Mouse (Mus musculus) forebrain, embryonic 13.5 days (tissue): Measurements from ENCODE around the gene Ccdc97. TPM values are rescaled to one million over a fixed set of nuclear protein-coding genes. Genes with fewer than 3 reads are reported as not detected.
"Not testable (repeated sequence)": the region's sequence is repeated elsewhere in the genome, so short reads cannot be mapped to it uniquely, and the experiment has no call there.

ENCODE experiments used
- ATAC-seq: fragments of 200-750 bp; cut with Nextera tagmentation; 2 replicates; pipeline ENCODE4 v1.8.0; 2017
- H3K27ac ChIP-seq: fragments of 300-500 bp; sonication (generic); 2 replicates; pipeline ENCODE4 v1.5.1; 2015; ENCODE audit warnings: inconsistent platforms, mild to moderate bottlenecking, moderate library complexity
- H3K27me3 ChIP-seq: fragments of 300-500 bp; sonication (generic); 2 replicates; pipeline ENCODE4 v1.6.1; 2015; ENCODE audit warnings: mild to moderate bottlenecking, inconsistent platforms
- H3K36me3 ChIP-seq: fragments of 300-500 bp; sonication (generic); 2 replicates; pipeline ENCODE4 v1.6.1; 2015; ENCODE audit warnings: mild to moderate bottlenecking, inconsistent platforms; ENCODE audit not compliant: poor library complexity, severe bottlenecking
- H3K4me1 ChIP-seq: fragments of 300-500 bp; sonication (generic); 2 replicates; pipeline ENCODE4 v1.6.1; 2015; ENCODE audit warnings: inconsistent platforms
- H3K4me2 ChIP-seq: fragments of 300-500 bp; sonication (generic); 2 replicates; pipeline ENCODE4 v1.6.1; 2015; ENCODE audit warnings: inconsistent platforms, mild to moderate bottlenecking, moderate library complexity
- H3K4me3 ChIP-seq: fragments of 300-500 bp; sonication (generic); 2 replicates; pipeline ENCODE4 v1.5.1; 2015; ENCODE audit warnings: mild to moderate bottlenecking, inconsistent platforms
- H3K9ac ChIP-seq: fragments of 300-500 bp; sonication (generic); 2 replicates; pipeline ENCODE4 v1.6.1; 2015; ENCODE audit warnings: mild to moderate bottlenecking, inconsistent platforms
- H3K9me3 ChIP-seq: fragments of 300-500 bp; sonication (generic); replicated peaks from 2 replicates; pipeline ENCODE4 v1.6.1; 2016; ENCODE audit warnings: inconsistent platforms
- WGBS: fragments of 180-500 bp; shearing (Covaris S2); methylation state at CpG from one replicate; pipeline ENCODE4 v1.1.7; 2015; 5-methylcytosine and 5-hydroxymethylcytosine counted together
- polyA plus RNA-seq: library from polyadenylated mRNA; unstranded; fragments of >200 nt; fragmentation: Nextera tagmentation; extraction: Ambion mirVana; gene quantifications from 2 replicates; pipeline ENCODE4 v1.2.1, GENCODE M21; 2015

The Ccdc97 gene
- polyA plus RNA-seq, 1 experiment from 2014 or later: 26.4 TPM

DNA sequence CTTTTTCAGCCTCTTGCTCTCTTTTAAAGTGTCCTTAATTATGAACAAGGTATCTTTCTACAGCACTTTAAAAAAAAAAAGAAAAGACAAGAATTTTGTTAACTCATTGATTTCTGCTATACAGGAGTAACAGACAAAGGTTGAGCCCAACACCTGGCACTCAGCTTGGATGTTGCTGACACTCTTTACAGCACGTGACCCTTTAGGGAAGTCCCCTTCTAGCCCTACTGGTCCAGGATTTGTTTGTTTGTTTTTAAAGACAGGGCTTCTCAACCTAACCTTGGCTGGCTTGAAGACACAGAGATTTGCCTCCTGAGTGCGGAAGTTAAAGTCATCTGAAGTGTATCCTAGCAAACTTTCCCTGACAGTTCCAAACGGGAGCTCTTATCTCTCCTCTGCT is 28.0 kb upstream of the Ccdc97 start:
- Histone ChIP-seq H3K36me3 (peaks cover 97% of the 10 kb centered on the region), H3K9ac (no peak overlapping the region), H3K4me3 (no peak overlapping the region), H3K27me3 (no peaks in the 10 kb centered on the region), H3K27ac (no peak overlapping the region), H3K9me3 (no peaks in the 10 kb centered on the region), H3K4me2 (no peak overlapping the region), H3K4me1 (peaks cover 9% of the 10 kb centered on the region)
- 89% methylated on average over 3 of the region's 3 CpGs for WGBS
- ATAC-seq: no peak

- Histone ChIP-seq H3K9ac (no peak overlapping the region), H3K4me3 (no peak overlapping the region), H3K4me1 (no peaks in the 10 kb centered on the region), H3K36me3 (peaks cover 99% of the 10 kb centered on the region), H3K4me2 (no peak overlapping the region), H3K9me3 (no peaks in the 10 kb centered on the region), H3K27ac (no peak overlapping the region), H3K27me3 (no peaks in the 10 kb centered on the region)
- 92% methylated on average over 3 of the region's 3 CpGs for WGBS
- ATAC-seq: no peak
Observed at GRCm38 (mm10) chr7:25738277-25738676, 19.4 kb upstream of the Ccdc97 start.

- H3K27me3 ChIP-seq: no peaks in the 10 kb centered on the region
- H3K36me3 ChIP-seq: peaks cover 99% of the 10 kb centered on the region
- H3K4me2 ChIP-seq: no peak overlapping the region
- WGBS: 97% methylated on average over 2 of the region's 2 CpGs
- H3K27ac ChIP-seq: no peak overlapping the region
- no peak for ATAC-seq
- no peaks in the 10 kb centered on the region for H3K9me3 ChIP-seq
- no peak overlapping the region for H3K9ac ChIP-seq
- no peak overlapping the region for H3K4me3 ChIP-seq
- H3K4me1 ChIP-seq: no peaks in the 10 kb centered on the region
Observed at GRCm38 (mm10) chr7:25736920-25737319, 18.0 kb upstream of the Ccdc97 start.

GRCm38 (mm10) chr7:25734991-25735390 is 16.1 kb upstream of the Ccdc97 start:
- H3K4me1 ChIP-seq: no peaks in the 10 kb centered on the region
- no peak overlapping the region for H3K4me2 ChIP-seq
- no peak overlapping the region for H3K9ac ChIP-seq
- no peak for ATAC-seq
- no peaks in the 10 kb centered on the region for H3K27me3 ChIP-seq
- peaks cover 99% of the 10 kb centered on the region for H3K36me3 ChIP-seq
- 78% methylated on average over 4 of the region's 4 CpGs for WGBS
- H3K27ac ChIP-seq: no peak overlapping the region
- H3K4me3 ChIP-seq: no peak overlapping the region
- H3K9me3 ChIP-seq: no peaks in the 10 kb centered on the region

GRCm38 (mm10) chr7:25731294-25732055 is 12.6 kb upstream of the Ccdc97 start:
- no peak overlapping the region for H3K4me3 ChIP-seq
- WGBS: 92% methylated on average over 8 of the region's 8 CpGs
- H3K36me3 ChIP-seq: peaks cover 97% of the 10 kb centered on the region
- no peaks in the 10 kb centered on the region for H3K9me3 ChIP-seq
- no peak overlapping the region for H3K27ac ChIP-seq
- ATAC-seq: no peak
- H3K4me2 ChIP-seq: no peak overlapping the region
- H3K27me3 ChIP-seq: no peaks in the 10 kb centered on the region
- H3K4me1 ChIP-seq: no peaks in the 10 kb centered on the region
- no peak overlapping the region for H3K9ac ChIP-seq

DNA sequence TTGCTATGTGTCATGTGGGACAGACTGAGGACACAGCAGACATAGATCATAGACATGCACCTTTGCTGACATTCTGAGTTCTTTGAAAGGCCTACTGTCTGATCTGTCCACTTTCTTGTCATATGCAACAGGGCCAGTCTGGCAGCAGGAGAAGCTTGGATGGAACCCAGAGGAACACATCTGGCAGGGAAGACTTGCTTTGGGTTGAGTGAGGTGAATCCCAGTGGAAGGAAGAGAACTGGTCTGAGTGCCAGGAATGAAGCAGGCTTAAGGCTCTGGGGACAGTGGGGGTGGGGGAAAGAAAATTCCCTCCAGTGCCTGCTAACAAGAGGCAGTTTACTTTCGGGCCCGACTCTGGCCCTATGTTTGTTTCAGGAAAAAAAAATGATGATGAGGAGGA is 11.0 kb upstream of the Ccdc97 start:
- no peak overlapping the region for H3K27ac ChIP-seq
- 95% methylated on average over 2 of the region's 2 CpGs for WGBS
- H3K9ac ChIP-seq: no peak overlapping the region
- no peaks in the 10 kb centered on the region for H3K27me3 ChIP-seq
- no peak overlapping the region for H3K4me3 ChIP-seq
- no peak for ATAC-seq
- no peak overlapping the region for H3K4me2 ChIP-seq
- no peaks in the 10 kb centered on the region for H3K4me1 ChIP-seq
- no peaks in the 10 kb centered on the region for H3K9me3 ChIP-seq
- H3K36me3 ChIP-seq: peaks cover 97% of the 10 kb centered on the region

DNA sequence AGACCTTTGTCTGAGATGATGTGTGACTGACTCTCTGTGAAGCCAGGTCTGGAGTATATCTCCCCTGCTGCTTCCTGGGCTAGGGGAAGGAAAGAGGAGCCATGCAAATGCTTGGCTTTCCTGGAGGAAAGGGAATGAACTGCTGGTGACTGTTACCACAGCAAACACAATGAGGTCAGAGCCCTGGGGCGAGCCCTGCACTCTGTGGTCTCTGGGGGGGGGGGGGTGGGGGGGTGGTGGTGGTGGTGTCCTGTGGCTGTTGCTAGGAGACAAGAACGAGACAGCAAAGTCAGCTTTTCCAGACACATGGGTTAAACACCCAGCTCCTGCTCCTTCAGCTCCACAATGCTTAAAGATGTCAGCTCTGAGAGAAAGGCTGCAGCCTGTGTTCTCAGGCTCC is 10.5 kb upstream of the Ccdc97 start:
- Histone ChIP-seq H3K4me2 (no peak overlapping the region), H3K9ac (no peak overlapping the region), H3K36me3 (peaks cover 97% of the 10 kb centered on the region), H3K27me3 (no peaks in the 10 kb centered on the region), H3K4me3 (no peak overlapping the region), H3K4me1 (no peaks in the 10 kb centered on the region), H3K27ac (no peak overlapping the region), H3K9me3 (no peaks in the 10 kb centered on the region)
- 60% methylated on average over 2 of the region's 2 CpGs for WGBS
- no peak for ATAC-seq

- no peak for ATAC-seq
- WGBS: 96% methylated on average over 5 of the region's 5 CpGs
- H3K27me3 ChIP-seq: no peaks in the 10 kb centered on the region
Observed at GRCm38 (mm10) chr7:25727800-25728199, 8.9 kb upstream of the Ccdc97 start.

GRCm38 (mm10) chr7:25725886-25726285 is 7.0 kb upstream of the Ccdc97 start:
- ATAC-seq: no peak

More at GRCm38 (mm10) chr7:25727800-25728199, 8.9 kb upstream of the Ccdc97 start:
- Histone ChIP-seq H3K4me3 (no peak overlapping the region), H3K27ac (no peak overlapping the region), H3K4me2 (no peak overlapping the region), H3K9ac (no peak overlapping the region), H3K9me3 (no peaks in the 10 kb centered on the region), H3K36me3 (peaks cover 98% of the 10 kb centered on the region), H3K4me1 (no peaks in the 10 kb centered on the region)

DNA sequence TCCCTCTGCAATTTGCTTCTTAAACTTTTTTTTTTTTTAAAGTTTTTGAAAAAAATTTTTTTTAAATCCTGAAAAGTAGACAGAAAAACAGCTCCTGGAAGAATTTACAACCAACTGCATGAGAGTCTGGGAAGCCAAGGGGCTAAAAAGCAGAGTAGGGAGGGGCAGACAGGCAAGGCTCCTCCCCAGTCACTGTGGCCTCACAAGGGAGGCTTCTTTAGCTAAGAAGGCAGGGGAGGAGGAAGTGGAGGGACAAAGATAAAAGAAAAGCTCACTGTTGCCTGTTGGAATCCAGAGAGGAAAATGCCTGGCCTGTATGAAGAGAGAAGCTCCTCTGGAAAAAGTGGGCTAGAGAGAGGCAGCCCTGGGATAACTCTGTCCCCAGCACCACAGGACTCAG is 2.9 kb upstream of the Ccdc97 start:
- H3K27ac ChIP-seq, H3K9me3 ChIP-seq, ATAC-seq, H3K4me2 ChIP-seq, H3K9ac ChIP-seq, H3K4me3 ChIP-seq, H3K27me3 ChIP-seq: not testable (repeated sequence)
- Histone ChIP-seq H3K36me3 (peaks cover 66% of the 10 kb centered on the region), H3K4me1 (peaks cover 16% of the 10 kb centered on the region)

More at GRCm38 (mm10) chr7:25725886-25726285, 7.0 kb upstream of the Ccdc97 start:
- peaks cover 95% of the 10 kb centered on the region for H3K36me3 ChIP-seq
- 89% methylated on average over 19 of the region's 19 CpGs for WGBS
- no peak overlapping the region for H3K4me3 ChIP-seq
- no peak overlapping the region for H3K27ac ChIP-seq
- no peaks in the 10 kb centered on the region for H3K27me3 ChIP-seq
- H3K4me2 ChIP-seq: no peak overlapping the region
- no peaks in the 10 kb centered on the region for H3K4me1 ChIP-seq
- no peaks in the 10 kb centered on the region for H3K9me3 ChIP-seq
- H3K9ac ChIP-seq: no peak overlapping the region

- no peak overlapping the region for H3K4me2 ChIP-seq
- H3K4me1 ChIP-seq: peaks cover 16% of the 10 kb centered on the region
- H3K27me3 ChIP-seq: no peaks in the 10 kb centered on the region
- 91% methylated on average over 5 of the region's 5 CpGs for WGBS
- H3K27ac ChIP-seq: no peak overlapping the region
- ATAC-seq: no peak
- no peak overlapping the region for H3K4me3 ChIP-seq
- peaks cover 60% of the 10 kb centered on the region for H3K36me3 ChIP-seq
- H3K9ac ChIP-seq: no peak overlapping the region
- H3K9me3 ChIP-seq: no peaks in the 10 kb centered on the region
Observed at GRCm38 (mm10) chr7:25720760-25721159, 1.9 kb upstream of the Ccdc97 start.

DNA sequence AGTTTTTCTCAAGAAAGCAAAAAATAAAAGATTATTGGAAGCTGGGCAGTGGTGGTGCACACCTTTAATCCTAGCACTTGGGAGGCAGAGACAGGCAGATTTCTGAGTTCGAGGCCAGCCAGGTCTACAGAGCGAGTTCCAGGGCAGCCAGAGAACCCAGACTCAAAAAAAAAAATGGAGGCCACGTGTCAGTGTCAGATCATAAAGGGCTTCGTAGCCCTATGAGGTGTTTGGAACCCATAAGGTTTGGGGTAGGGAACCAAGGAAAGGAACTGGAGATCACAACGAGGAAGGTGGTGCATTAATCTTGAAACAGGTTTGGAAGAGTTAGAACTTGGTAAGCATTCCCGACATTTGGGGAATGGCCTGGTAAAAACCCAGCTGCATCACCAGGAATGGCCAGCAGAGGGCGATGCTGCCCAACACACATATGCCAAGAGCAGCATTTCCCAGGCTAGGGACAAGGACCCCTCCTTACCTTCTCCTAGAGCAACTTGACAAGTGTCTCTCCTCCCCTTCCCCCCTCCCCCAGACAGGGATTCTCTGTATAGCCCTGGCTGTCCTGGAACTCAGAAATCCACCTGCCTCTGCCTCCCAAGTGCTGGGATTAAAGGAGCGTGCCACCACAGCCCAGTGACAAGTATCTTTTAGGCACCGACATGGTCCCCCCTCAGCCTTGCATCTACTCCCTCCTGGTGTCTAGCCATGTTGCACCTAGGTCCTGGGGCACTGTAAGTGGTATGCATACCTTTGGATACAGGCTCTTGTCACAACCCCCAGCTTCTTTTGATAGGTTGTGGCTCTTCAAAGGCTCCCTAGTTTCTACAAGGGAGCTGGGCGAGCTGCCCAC is 1.1 kb upstream of the Ccdc97 start:
- Histone ChIP-seq H3K36me3 (peaks cover 60% of the 10 kb centered on the region), H3K4me1 (peaks cover 16% of the 10 kb centered on the region), H3K4me3 (no peak overlapping the region), H3K4me2 (no peak overlapping the region), H3K27ac (no peak overlapping the region), H3K9me3 (no peaks in the 10 kb centered on the region), H3K9ac (no peak overlapping the region), H3K27me3 (no peaks in the 10 kb centered on the region)
- ATAC-seq: peak; percentile 39; the same call in 1 of the 2 replicates
- 64% methylated on average over 10 of the region's 10 CpGs for WGBS
